Mouse (Mus musculus): ENCODE results near the gene Lrba.

Lrba gene

DNA sequence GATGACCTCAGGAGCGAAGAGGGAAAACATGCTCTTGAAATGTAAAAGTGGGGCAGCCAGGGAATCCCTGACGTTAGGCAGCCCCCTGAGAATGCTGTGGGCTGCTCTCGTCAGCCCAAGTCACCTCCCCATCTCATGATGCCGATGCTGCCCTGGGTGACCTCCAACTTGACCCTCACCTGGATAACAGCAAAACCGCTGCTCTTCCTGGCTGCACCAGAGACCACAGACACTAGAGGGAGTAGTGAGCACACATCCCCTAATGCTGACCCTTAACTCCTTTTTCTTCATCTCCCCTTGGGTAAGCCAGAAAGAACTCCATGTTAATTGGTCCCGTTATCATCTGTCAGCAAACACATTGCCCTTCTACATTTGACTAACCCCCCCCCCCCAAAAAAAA lies 572.2 kb downstream of the Lrba start:
- no peak for DNase-seq (ENCODE audit: low spot score in 2 of 2)

DNA sequence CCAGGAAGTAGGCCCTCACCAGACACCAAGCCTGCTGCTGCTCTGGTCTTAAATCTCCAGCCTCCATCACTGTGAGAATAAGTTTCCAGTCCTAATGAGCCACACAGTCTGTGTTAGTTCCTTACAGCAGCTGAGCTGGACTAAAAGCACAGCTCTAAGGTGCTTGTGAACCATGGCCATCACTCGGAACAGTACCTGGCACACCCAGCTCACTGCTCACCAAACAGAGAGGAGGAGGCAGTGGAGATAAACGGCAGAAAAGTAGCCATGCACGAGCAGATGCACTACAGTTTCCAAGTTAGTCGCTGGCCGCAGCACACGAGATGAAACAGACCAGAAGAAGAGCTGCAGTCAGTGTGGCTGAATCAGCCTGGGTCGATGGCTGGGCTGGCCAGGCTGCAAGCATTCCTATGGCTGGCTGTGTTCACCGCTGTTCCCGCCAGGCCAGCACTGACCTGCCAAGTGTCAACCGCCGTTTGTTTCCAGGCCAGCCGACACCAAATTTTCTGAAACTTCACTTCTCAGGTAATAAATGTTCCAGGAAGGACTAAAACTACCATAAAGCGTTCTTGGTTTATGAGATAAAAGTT lies 573.5 kb downstream of the Lrba start:
- DNase-seq (ENCODE audit: low spot score in 2 of 2) = no peak

DNA sequence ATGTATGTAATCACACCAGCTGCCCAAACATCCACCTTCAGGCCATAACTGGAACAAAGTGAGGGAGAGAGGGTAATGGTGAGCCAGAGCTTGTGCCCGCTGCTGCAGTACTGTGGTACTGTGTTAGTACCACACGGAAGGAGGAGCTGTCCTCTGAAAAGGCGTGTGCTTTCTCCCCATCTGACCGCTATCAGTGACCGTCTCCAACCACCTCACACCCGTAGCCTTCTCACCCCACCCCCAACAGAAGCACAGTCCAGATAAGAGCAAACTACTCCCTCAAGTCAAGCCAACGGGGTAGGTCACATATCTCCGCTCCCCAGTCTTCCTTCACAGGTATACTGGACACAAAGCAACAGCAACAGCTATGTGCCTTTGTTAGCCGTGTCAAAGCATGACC lies 574.6 kb downstream of the Lrba start:
- DNase-seq (ENCODE audit: low spot score in 2 of 2) = no peak

DNA sequence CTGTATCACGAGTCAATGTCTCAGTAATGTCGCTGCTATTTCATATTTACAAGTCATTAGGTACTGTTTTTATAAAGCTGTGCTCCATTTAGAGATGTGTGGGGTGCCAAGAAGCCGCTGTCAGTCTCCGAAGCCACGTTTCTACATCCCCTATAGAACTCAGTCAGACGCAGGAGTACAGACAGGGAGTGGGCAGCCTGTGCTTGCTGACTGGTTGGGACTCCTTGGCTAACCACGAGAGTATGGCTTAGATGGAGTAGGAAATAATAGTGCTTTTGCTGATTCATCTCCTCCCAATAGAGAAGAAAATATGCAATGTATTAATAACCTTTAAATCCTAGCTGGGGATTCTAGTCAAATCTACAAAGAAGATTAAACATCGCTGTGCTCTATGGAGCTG lies 576.4 kb downstream of the Lrba start:
- no peak for DNase-seq (ENCODE audit: low spot score in 2 of 2)

DNA sequence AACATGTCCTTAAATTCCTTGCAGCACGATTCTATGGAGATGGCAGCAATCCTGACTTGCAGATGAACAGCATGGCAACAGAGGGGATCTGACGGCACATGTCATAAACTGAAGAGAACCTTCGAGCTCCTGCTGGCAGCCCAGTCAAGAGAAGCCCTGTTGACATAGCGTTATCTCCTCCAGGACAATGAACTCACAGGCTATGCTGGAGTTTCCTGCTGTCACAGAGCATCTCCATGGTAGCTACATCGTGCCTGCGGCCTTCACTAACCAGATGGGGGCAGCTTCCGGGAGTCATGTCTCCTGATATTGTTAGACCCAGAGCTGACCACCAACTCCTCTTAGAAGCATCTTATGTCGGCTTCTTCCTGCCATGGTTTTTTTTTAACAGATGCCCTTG lies 578.3 kb downstream of the Lrba start:
- DNase-seq (ENCODE audit: low spot score in 2 of 2) = peak in 1 of 2 experiments; percentile 1

DNA sequence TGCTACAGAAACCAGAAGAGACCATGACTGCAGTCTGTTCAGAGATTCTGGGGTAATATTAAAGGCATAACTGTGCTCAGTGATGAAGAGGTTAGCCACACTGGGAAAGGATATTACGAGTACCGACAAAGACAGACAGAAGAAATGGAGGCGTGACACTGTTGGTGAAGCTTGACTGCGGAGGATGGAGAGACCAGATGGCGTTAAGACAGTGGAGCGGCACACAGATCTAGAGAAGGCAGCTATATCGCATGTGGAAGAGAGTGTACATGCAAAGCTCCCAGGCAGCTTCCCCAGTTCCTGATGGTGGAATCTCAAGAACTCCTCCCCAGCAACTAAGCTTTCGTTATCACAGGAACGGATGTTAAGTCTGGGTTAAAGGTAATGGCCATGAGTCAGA lies 579.8 kb downstream of the Lrba start:
- peak; percentile 49 to 74 for DNase-seq (ENCODE audit: low spot score in 2 of 2)

DNA sequence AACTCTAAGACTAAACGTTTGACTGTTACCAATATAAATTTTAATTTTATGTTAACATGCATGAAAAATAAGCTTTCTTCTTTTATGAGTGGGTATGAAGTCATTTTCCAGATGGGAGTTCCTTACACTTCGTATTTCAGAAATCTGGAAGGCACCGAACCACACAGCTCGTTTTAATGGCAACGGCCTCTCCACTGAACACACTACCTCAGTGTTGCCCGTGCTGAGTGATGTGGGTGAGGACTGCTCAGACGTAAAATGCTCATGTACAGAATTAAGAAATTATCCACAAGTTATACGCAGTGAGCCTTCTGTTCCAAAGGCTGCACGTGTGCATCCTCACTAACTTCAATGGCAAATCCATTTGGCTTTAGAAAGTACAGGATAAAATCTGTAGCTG lies 582.4 kb downstream of the Lrba start:
- no peak for DNase-seq (ENCODE audit: low spot score in 2 of 2)

DNA sequence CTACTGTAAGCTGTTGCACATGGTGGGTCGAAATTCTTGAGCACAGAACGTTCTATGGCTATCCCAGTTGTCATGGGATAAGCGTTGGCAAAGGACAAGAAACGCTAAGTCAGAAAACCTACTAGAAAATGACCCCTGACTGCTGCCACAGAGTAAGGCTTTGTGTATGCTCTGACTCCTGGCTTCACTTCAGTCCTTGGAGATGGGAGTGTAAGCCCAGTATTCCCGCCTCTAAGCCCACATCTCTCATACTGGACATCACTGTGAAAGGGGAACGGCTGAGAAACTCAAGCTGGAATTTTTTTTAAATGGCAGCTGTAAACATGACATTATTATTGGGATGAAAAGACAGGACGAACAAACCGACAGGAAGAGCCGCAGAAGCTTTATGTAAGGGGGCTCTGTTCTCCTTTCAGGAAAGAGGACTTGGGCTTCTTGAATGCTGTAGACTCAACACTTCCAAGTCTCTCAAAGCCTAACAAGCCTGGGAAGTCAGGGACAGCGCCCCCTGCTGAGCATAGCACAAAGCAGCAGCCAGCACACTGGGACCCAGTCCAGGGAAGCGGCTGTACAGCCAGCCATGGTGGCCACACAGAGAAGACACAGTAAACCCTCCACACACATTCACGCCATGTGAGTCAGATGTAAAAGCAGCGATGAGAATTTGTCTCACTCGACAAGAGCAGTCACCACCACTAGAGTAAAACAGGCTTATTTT lies 583.4 kb downstream of the Lrba start:
- DNase-seq (ENCODE audit: low spot score in 2 of 2) = peak in 1 of 2 experiments; percentile 70

DNA sequence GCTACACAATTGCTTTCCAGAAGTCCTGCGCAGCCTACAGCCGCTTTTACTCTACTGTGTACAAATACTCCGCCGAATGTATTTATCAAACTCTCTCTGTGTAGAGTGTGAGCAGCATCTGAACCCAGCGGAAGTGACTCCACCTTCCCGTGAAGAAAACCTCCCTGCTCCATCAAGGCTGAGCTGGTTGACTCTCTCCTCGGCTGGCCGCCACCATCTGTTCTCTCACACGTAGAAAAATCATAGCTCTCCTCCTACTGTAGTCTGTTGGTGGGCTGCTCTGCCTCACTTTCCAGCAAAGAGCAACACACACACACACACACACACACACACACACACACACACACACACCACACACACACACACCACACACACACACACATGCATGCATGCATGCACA lies 584.7 kb downstream of the Lrba start:
- peak in 1 of 2 experiments; percentile 55 for DNase-seq (ENCODE audit: low spot score in 2 of 2)

DNA sequence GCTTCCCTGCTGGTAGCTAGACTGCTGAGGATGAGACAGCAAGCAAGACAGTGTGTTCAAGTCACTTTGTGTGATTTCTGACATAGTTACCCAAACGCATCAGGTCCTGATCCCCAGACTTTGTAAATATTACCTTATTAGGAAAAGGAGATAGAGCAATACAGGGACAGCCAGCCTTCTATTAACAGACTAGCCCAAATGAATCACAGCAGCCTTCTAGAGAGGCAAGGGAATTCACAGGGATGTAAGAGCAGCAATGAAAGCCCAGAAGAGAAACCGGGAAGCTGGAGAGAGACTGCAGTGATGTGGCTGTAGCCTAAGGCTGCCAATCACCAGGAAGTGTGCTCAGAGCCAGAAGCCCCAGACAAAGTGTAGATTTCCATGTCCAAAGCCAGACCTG lies 585.2 kb downstream of the Lrba start:
- no peak for DNase-seq (ENCODE audit: low spot score in 2 of 2)

DNA sequence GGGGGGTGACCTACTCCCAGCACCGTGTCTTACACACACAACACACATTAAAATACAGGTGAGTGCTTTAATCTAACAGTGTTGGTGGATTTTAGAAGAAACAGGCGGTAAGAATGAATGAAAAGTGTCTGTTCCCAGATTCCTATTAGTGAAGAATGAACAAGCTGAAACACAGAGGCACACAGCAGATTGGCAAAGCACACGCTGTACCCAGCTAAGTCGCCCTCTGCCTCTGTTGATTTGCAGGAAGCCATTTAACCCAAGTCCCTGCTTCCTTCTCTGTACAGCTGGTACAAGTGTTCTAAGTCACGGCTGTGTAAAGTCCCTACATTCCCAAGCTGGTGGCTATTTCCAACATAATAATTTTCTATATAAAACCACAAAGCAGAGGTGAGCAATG lies 586.4 kb downstream of the Lrba start:
- DNase-seq (ENCODE audit: low spot score in 2 of 2) = no peak

DNA sequence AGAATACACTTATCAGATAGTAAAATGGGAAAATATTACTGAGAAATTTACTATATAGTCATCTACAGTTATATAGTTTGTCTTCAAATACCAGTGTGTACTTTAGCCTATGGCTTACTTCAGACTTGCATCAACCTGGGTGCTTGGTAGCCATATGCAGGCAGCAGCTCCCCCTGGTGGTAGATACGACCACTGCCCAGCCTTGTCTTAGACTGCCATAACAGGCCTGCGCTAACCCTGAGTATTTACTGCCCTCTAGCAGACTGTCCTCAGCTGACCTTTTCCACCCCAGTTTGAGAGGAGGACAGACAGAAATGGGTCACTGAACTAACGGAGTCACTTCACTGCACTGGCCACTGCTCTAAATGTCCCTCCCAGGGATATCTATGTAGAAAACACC lies 588.2 kb downstream of the Lrba start:
- peak in 1 of 2 experiments; percentile 84 for DNase-seq (ENCODE audit: low spot score in 2 of 2)

DNA sequence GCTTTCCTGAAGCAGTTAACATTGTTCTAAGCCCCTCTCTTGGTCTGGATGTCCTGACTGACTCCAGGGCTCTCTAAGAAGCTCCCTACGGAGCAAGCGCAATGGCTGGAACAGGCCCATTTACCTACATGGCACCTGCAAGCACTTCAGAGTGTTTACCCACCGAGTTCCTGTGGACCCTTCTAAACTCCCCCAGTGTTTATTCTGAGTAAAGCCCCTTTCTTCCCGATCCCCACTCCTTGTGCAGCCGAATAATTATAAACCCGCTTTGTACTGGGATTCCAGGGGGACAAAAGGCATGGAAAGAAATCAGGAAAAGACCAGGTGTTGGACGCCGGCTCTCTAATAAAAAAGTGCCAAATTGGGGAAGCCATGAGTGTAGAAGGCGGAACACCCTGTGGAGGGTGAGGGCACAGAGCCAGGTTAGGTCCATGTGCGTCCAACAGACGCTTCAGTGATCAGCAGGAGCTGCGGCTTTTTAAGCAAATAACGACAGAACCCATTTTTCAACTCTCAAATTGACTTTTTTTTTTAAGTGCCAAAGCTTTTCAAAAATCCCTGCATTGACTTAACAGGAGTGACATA lies 593.6 kb downstream of the Lrba start:
- DNase-seq (ENCODE audit: low spot score in 2 of 2) = no peak

DNA sequence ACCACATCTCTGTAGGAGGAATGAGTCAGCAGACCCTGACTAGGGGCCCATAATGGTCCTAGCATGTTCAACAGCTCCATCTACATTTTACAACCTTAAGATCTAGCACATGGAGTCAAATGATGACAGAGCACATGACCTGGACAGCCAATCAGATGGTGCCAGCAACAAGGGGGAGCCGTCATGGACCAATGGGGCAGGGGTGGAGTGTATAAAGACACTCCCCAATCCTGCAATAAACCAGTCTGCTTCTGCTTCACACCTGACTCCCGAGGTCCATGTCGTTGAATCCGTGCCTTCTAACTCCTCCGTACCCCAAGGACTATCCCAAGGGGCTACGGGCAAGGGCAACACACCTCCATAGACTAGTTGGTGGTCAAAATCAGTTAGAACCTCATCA lies 594.9 kb downstream of the Lrba start:
- DNase-seq (ENCODE audit: low spot score in 2 of 2) = no peak

DNA sequence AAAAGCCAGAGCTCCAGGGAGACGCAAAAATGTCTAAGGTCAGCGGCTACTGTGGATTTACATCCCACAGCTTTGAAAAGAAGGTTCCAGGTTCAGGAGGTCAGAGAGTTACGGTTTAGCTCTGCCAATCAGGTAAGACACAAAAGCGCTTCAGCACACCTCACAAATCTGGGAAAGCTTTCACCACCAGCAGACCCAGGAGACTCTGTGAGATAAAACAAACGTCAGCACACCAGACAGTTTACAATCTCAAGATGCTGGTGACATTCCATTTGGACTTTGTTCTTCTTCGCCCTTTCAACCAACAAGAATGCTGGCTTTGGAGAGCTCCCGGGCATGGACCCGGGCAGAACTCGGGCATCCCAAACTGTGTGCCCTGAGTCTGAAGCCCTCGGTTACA lies 595.9 kb downstream of the Lrba start:
- DNase-seq (ENCODE audit: low spot score in 2 of 2) = no peak

DNA sequence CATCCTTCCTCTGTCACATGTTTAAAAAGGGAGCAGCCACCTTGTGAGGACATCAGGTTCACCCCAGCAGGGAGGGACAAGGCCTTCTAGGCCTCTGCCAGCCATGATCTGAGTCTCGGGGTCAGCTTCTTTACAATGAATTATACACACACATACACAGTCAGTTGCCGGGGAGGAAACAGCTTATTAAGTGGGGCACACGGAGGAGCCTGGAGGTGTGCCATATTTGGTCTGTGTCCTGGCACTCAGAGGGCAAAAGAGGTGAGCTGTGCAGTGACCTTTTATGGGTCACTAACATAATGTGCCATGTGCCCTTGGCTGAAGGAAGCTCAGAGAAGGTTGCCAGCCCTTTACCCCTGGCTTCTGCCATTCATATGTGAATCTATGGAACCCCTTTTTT lies 596.9 kb downstream of the Lrba start:
- no peak for DNase-seq (ENCODE audit: low spot score in 2 of 2)

DNA sequence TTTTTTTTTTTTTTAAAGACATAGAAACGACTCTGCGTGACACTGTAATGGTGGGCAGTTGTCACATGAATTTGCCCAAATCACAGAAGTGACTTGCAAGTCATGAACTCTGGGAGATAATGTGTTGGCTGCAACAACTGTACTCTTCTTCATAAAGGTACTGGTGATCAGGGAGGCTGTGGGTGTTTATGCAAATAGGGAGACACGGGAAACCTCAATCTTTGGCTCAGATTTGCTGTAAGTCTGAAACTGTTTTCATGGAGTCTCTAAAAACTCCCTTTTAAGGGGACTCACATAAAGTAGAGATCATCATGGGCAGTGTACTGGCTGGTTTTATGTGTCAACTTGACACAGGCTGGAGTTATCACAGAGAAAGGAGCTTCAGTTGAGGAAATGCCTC lies 603.0 kb downstream of the Lrba start:
- no peak for DNase-seq (ENCODE audit: low spot score in 2 of 2)

DNA sequence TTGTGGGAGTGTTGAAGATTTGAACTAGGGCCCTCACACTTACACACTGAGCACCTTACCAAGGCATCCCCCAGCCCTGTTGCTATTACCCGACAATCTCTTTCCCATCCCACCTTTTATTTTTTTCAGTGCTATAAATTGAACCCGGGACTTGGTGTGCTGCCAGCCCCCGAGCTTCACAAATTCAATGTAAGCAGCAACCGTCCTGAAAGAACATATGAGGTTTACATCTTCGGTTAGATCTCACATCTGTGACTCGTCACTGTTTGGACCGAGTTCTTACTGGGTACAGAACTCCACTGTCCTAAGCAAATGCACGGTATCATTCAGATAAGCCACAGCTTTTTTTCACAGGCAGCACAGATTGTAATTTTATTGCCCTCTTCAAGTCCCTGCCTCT lies 607.6 kb downstream of the Lrba start:
- peak in 1 of 2 experiments; percentile 45 for DNase-seq (ENCODE audit: low spot score in 2 of 2)

Measured in left cerebral cortex, adult 9 months (tissue).